Mouse (Mus musculus) neural tube, embryonic 15.5 days (tissue): ENCODE results near the gene Chrdl1. TPM values are rescaled to one million over a fixed set of nuclear protein-coding genes. Genes with fewer than 3 reads are reported as not detected.

Experiments used
- ATAC-seq: fragments of 200-750 bp; cut with Nextera tagmentation; 2 replicates; pipeline ENCODE4 v1.8.0; 2017; ENCODE audit warnings: mild to moderate bottlenecking, moderate TSS enrichment, moderate library complexity; ENCODE audit not compliant: low FRiP score
- H3K27ac ChIP-seq: fragments of 300-500 bp; sonication (generic); replicated peaks from 2 replicates; pipeline ENCODE4 v1.5.1; 2015; ENCODE audit warnings: mild to moderate bottlenecking, inconsistent platforms
- H3K27me3 ChIP-seq: fragments of 300-500 bp; sonication (generic); replicated peaks from 2 replicates; pipeline ENCODE4 v1.6.1; 2015; ENCODE audit warnings: inconsistent platforms
- H3K36me3 ChIP-seq: fragments of 300-500 bp; sonication (generic); 2 replicates; pipeline ENCODE4 v1.6.1; 2015; ENCODE audit warnings: inconsistent platforms
- H3K4me1 ChIP-seq: fragments of 300-500 bp; sonication (generic); 2 replicates; pipeline ENCODE4 v1.6.1; 2015; ENCODE audit warnings: inconsistent platforms
- H3K4me2 ChIP-seq: fragments of 300-500 bp; sonication (generic); 2 replicates; pipeline ENCODE4 v1.6.1; 2015; ENCODE audit warnings: inconsistent platforms, mild to moderate bottlenecking, moderate library complexity
- H3K4me3 ChIP-seq: fragments of 300-500 bp; sonication (generic); replicated peaks from 2 replicates; pipeline ENCODE4 v1.5.1; 2015; ENCODE audit warnings: mild to moderate bottlenecking, inconsistent platforms
- H3K9ac ChIP-seq: fragments of 300-500 bp; sonication (generic); replicated peaks from 2 replicates; pipeline ENCODE4 v1.6.1; 2015; ENCODE audit warnings: mild to moderate bottlenecking, inconsistent platforms
- H3K9me3 ChIP-seq: fragments of 300-500 bp; sonication (generic); replicated peaks from 2 replicates; pipeline ENCODE4 v1.6.1; 2016; ENCODE audit warnings: inconsistent platforms
- WGBS: fragments of 180-500 bp; shearing (Covaris S2); methylation state at CpG from one replicate; pipeline ENCODE4 v1.1.7; 2015; ENCODE audit warnings: mixed read lengths; 5-methylcytosine and 5-hydroxymethylcytosine counted together
- polyA plus RNA-seq: library from polyadenylated mRNA; unstranded; fragments of >200 nt; fragmentation: Nextera tagmentation; extraction: Ambion mirVana; gene quantifications from 2 replicates; pipeline ENCODE4 v1.2.1, GENCODE M21; 2015

Gene Chrdl1
- polyA plus RNA-seq, 1 experiment from 2014 or later = 2.0 TPM

DNA sequence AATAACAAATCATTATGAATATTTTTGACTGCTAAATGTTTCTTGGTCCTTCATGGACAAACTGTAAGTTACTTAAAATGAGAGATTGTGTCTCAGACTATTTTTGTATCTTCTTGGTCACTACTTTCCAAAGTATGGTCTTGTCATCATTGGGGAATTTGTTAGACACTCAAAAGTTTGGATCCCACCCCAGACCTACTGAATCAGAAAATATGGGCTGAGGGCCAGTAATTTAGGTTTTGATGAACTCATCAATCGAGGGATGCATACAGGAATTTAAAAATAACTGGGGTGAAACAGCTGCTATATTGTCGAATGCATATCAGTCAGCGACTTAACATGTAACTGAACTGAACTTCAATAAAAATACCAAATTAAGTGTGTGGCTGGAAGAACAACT is 80.9 kb downstream of the Chrdl1 start:
- Histone ChIP-seq H3K9ac (no peak overlapping the region), H3K27ac (no peak overlapping the region), H3K4me2 (no peak overlapping the region), H3K9me3 (no peaks in the 10 kb centered on the region), H3K36me3 (no peaks in the 10 kb centered on the region), H3K4me1 (no peaks in the 10 kb centered on the region), H3K27me3 (no peaks in the 10 kb centered on the region; the same call in 1 of the 2 replicates), H3K4me3 (no peak overlapping the region)
- no peak for ATAC-seq
- 80% methylated on average over 3 of the region's 3 CpGs for WGBS

GRCm38 (mm10) chrX:143294726-143295125 is 99.3 kb downstream of the Chrdl1 start:
- WGBS = 81% methylated on average over 2 of the region's 2 CpGs
- Histone ChIP-seq H3K36me3 (no peaks in the 10 kb centered on the region), H3K4me2 (no peak overlapping the region), H3K4me1 (no peaks in the 10 kb centered on the region), H3K27me3 (peaks cover 3% of the 10 kb centered on the region; the same call in 1 of the 2 replicates), H3K9me3 (no peaks in the 10 kb centered on the region), H3K9ac (no peak overlapping the region), H3K4me3 (no peak overlapping the region), H3K27ac (no peak overlapping the region)
- ATAC-seq = no peak

GRCm38 (mm10) chrX:143275202-143275601 is 118.9 kb downstream of the Chrdl1 start:
- no peaks in the 10 kb centered on the region for H3K4me1 ChIP-seq
- no peak overlapping the region for H3K4me2 ChIP-seq
- ATAC-seq = no peak
- no peaks in the 10 kb centered on the region for H3K9me3 ChIP-seq
- H3K36me3 ChIP-seq = no peaks in the 10 kb centered on the region
- no peak overlapping the region for H3K27ac ChIP-seq
- no peak overlapping the region for H3K9ac ChIP-seq
- 0 out of 2 replicates have a peak, but pooled peaks cover 3% of the 10 kb centered on the region for H3K27me3 ChIP-seq
- 40% methylated on average over 5 of the region's 5 CpGs for WGBS
- H3K4me3 ChIP-seq = no peak overlapping the region

DNA sequence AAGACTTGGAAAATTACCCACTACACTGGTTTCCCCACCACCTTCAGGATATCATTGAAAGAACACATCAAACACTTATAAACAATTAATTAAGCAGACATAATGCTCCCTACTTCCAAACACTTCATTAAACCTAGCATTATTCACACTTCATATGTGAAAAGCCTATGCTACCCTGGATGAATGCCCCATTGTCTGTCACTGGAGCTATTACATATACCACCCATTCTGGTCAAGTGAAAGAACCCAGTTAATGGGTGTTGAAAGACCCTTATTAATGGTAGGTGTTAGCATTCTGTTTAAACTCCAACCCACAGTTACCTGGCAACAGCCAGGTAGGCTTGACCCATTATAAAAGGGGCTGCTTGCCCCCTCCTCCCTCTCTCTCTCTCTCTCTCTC is 143.4 kb downstream of the Chrdl1 start:
- no peaks in the 10 kb centered on the region for H3K4me1 ChIP-seq
- H3K27ac ChIP-seq = no peak overlapping the region
- H3K4me2 ChIP-seq = no peak overlapping the region
- ATAC-seq = no peak
- H3K4me3 ChIP-seq = no peak overlapping the region
- H3K36me3 ChIP-seq = no peaks in the 10 kb centered on the region
- no peaks in the 10 kb centered on the region for H3K9me3 ChIP-seq
- no peaks in the 10 kb centered on the region for H3K27me3 ChIP-seq
- H3K9ac ChIP-seq = no peak overlapping the region

Other genes with a start within 250 kb of the Chrdl1 start
- 222 and 249 TPM in 2 replicates for gene Pak3, start 124.3 kb upstream of the Chrdl1 start, polyA plus RNA-seq